Mouse (Mus musculus): Measurements from ENCODE around the gene Klhl10. TPM values are rescaled to one million over a fixed set of nuclear protein-coding genes. Genes with fewer than 3 reads are reported as not detected.

Gene Klhl10
- total RNA-seq, 2 experiments from 2014 or later, result 0.74 to 1.2 TPM

Small RNA genes lying within 50 kb of the gene (microRNA-seq; reads per million reads assigned to microRNA genes)
- gene Gm27374 (0 reads per million in 2 experiments), gene Mir7116 (0 to 0.99 reads per million in 2 experiments)

Other genes with a start within 250 kb of the Klhl10 start
- gene Krt9, start 248.7 kb upstream of the Klhl10 start, total RNA-seq (2021), result 1 to 10 TPM; 3.8 to 4.4 TPM
- gene Krt14, start 234.4 kb upstream of the Klhl10 start, total RNA-seq (2021), result not detected
- not detected for gene Krt16, start 193.0 kb upstream of the Klhl10 start, total RNA-seq (2021)
- gene Krt17, start 180.9 kb upstream of the Klhl10 start, total RNA-seq (2021), result not detected
- gene Krt42, start 172.0 kb upstream of the Klhl10 start, total RNA-seq (2021), result not detected
- gene Eif1, start 122.0 kb upstream of the Klhl10 start, total RNA-seq (2021), result 100 to 1,000 TPM; 739 to 776 TPM
- not detected for gene Gast, start 107.5 kb upstream of the Klhl10 start, total RNA-seq (2021)
- gene Hap1, start 85.8 kb upstream of the Klhl10 start, total RNA-seq (2021), result 100 to 1,000 TPM; 186 to 208 TPM
- 10 to 100 TPM; 31.0 to 35.6 TPM for gene Jup, start 44.2 kb upstream of the Klhl10 start, total RNA-seq (2021)
- gene P3h4, start 27.1 kb upstream of the Klhl10 start, total RNA-seq (2021), result 10 to 100 TPM in 1 of 2 experiments, 1 to 10 TPM in 1; 9.8 to 11.2 TPM
- gene Fkbp10, start 26.2 kb upstream of the Klhl10 start, total RNA-seq (2021), result 1 to 10 TPM; 5.4 to 5.8 TPM
- gene Nt5c3b, start 109 bp upstream of the Klhl10 start, total RNA-seq (2021), result 10 to 100 TPM; 48.8 to 53.4 TPM
- 100 to 1,000 TPM; 117 to 124 TPM for gene Klhl11, start 30.8 kb downstream of the Klhl10 start, total RNA-seq (2021)
- gene Acly, start 86.1 kb downstream of the Klhl10 start, total RNA-seq (2021), result 100 to 1,000 TPM; 118 to 124 TPM
- 1 to 10 TPM in 1 of 2 experiments, under 1 TPM in 1; 0.96 to 1.1 TPM for gene Ttc25, start 103.7 kb downstream of the Klhl10 start, total RNA-seq (2021)
- 100 to 1,000 TPM; 171 to 195 TPM for gene Cnp, start 133.0 kb downstream of the Klhl10 start, total RNA-seq (2021)
- 10 to 100 TPM; 10.8 to 11.1 TPM for gene Nkiras2, start 177.3 kb downstream of the Klhl10 start, total RNA-seq (2021)
- gene Dnajc7, start 178.3 kb downstream of the Klhl10 start, total RNA-seq (2021), result 100 to 1,000 TPM; 223 to 252 TPM

Measured in layer of hippocampus, adult 18-20 months (tissue).